22 mouse cellular contexts compared by ENCODE assay signal in the genomic region with DNA sequence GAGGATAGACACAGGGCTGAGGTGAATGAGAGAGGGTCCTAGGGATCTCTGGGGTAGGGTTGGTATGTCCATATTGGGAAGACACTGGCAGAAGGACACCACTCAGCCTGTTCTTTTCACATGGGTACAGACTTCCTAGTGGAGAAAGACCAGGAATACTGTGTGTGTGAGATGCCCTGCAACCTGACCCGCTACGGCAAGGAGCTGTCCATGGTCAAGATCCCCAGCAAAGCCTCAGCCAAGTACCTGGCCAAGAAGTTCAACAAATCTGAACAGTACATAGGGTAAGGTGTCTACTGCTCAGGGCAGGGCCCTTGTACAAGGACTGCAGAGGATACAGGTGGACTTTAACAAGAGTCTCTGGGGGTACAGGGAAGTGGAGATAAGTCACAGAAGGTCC. TPM values are rescaled to one million over a fixed set of nuclear protein-coding genes. Genes with fewer than 3 reads are reported as not detected.
DNase-seq lines count a peak whose midpoint lies in the region; ATAC-seq lines count a peak whose summit lies in the region.
"Had no signal": no experiment of that assay in that cellular context is flagged by ENCODE, and none has a peak within 500 bp of the region (broad histone marks: within the 10 kb centered on the region; RNA-seq: fewer than 3 reads in every experiment).

No protein-coding gene starts in this region.

- DNase-seq in kidney, postnatal 10 days: peak; percentile 45
- DNase-seq in kidney, adult 18-20 months: no peak
- DNase-seq in NIH3T3 (ENCODE audit: low read depth): peak; percentile 40
- peak; percentile 50 for DNase-seq in embryonic facial prominence, embryonic 11.5 days (ENCODE audit: low spot score)
- DNase-seq in frontal cortex, postnatal 14 days (ENCODE audit: low spot score in 2 of 2): no peak
- no peak for DNase-seq in T-cell, adult 2 months (ENCODE audit: low spot score)
- DNase-seq: adrenal gland, postnatal 25 days; cerebellum, adult 18-20 months; cerebellum, adult 9-11 months; cerebellum, postnatal 36 days; embryo, embryonic 11 days; forebrain, postnatal 0 days; gastrocnemius, postnatal 10 days; heart, adult 2 months had no signal

- no peak overlapping the region for H3K4me3 ChIP-seq in embryonic facial prominence, embryonic 11.5 days (ENCODE audit: low read depth, low read length)
- H3K4me3 ChIP-seq: embryonic facial prominence, embryonic 13.5 days; forebrain, embryonic 12.5 days; heart, adult 2 months; heart, embryonic 15.5 days; hindbrain, embryonic 10.5 days; intestine, embryonic 15.5 days had no signal

- H3K9me3 ChIP-seq in embryonic facial prominence, embryonic 11.5 days (replicated peaks; ENCODE audit: control insufficient read depth, low read length): no peaks in the 10 kb centered on the region
- H3K9me3 ChIP-seq: embryonic facial prominence, embryonic 13.5 days; forebrain, embryonic 12.5 days; heart, embryonic 15.5 days; hindbrain, embryonic 10.5 days; intestine, embryonic 15.5 days had no signal

- WGBS in embryonic facial prominence, embryonic 11.5 days: 11% methylated on average over 2 of the region's 2 CpGs

- H3K27ac ChIP-seq in embryonic facial prominence, embryonic 11.5 days (replicated peaks; ENCODE audit: low read depth, low read length): no peak overlapping the region
- H3K27ac ChIP-seq: embryonic facial prominence, embryonic 13.5 days; forebrain, embryonic 12.5 days; heart, adult 2 months; heart, embryonic 15.5 days; hindbrain, embryonic 10.5 days; hindbrain, embryonic 14.5 days; intestine, embryonic 15.5 days had no signal

- H3K4me2 ChIP-seq in embryonic facial prominence, embryonic 11.5 days (ENCODE audit: low read depth, low read length): no peak overlapping the region
- H3K4me2 ChIP-seq: embryonic facial prominence, embryonic 13.5 days; forebrain, embryonic 12.5 days; heart, embryonic 11.5 days; heart, embryonic 15.5 days; hindbrain, embryonic 14.5 days; intestine, embryonic 15.5 days had no signal

- no peaks in the 10 kb centered on the region for H3K4me1 ChIP-seq in embryonic facial prominence, embryonic 11.5 days (ENCODE audit: control insufficient read depth, insufficient read depth, low read length)

- H3K36me3 ChIP-seq in embryonic facial prominence, embryonic 11.5 days (replicated peaks; ENCODE audit: control insufficient read depth, insufficient read depth, low read depth, low read length): no peaks in the 10 kb centered on the region
- H3K36me3 ChIP-seq: embryonic facial prominence, embryonic 13.5 days; forebrain, embryonic 12.5 days; heart, embryonic 15.5 days; intestine, embryonic 15.5 days had no signal

- no peak for ATAC-seq in embryonic facial prominence, embryonic 11.5 days (replicated peaks; ENCODE audit: insufficient number of reproducible peaks, low FRiP score, low TSS enrichment, low read depth)
- ATAC-seq: activated CD4-positive, CD25-positive, alpha-beta regulatory T cell, adult 4 months; forebrain, postnatal 0 days; intestine, embryonic 15.5 days had no signal

- no peak overlapping the region for H3K9ac ChIP-seq in embryonic facial prominence, embryonic 11.5 days (replicated peaks; ENCODE audit: low read length)
- H3K9ac ChIP-seq: embryonic facial prominence, embryonic 13.5 days; forebrain, embryonic 12.5 days; forebrain, postnatal 0 days; heart, embryonic 15.5 days; hindbrain, embryonic 14.5 days; intestine, embryonic 15.5 days had no signal

- H3K27me3 ChIP-seq in embryonic facial prominence, embryonic 11.5 days (ENCODE audit: control insufficient read depth, insufficient read depth, low read length): no peaks in the 10 kb centered on the region; the same call in 1 of the 2 replicates

RNA-seq across cellular contexts. Expression of a gene that starts 4.6 kb away (rescaled TPM):
- polyA plus RNA-seq in embryonic facial prominence, embryonic 11.5 days (2014; fragmentation: Nextera tagmentation; extraction: Ambion mirVana): 66.8 and 81.1 TPM in 2 replicates

RNA-seq across cellular contexts. Expression of a gene that starts 8.0 kb away (rescaled TPM):
- polyA plus RNA-seq in embryonic facial prominence, embryonic 11.5 days (2014; fragmentation: Nextera tagmentation; extraction: Ambion mirVana): not detected in 2 replicates
- polyA plus RNA-seq: activated CD4-positive, CD25-positive, alpha-beta regulatory T cell, adult 4 months; embryonic facial prominence, embryonic 13.5 days; forebrain, embryonic 12.5 days; forebrain, postnatal 0 days; heart, adult 2 months; heart, embryonic 11.5 days; heart, embryonic 15.5 days; hindbrain, embryonic 10.5 days; hindbrain, embryonic 14.5 days; intestine, embryonic 15.5 days had no signal

RNA-seq across cellular contexts. Expression of a gene that starts 20.0 kb away (rescaled TPM):
- 0.10 and 0.18 TPM in 2 replicates for polyA plus RNA-seq in embryonic facial prominence, embryonic 11.5 days (2014; fragmentation: Nextera tagmentation; extraction: Ambion mirVana)

RNA-seq across cellular contexts. Expression of a gene that starts 27.1 kb away (rescaled TPM):
- polyA plus RNA-seq in embryonic facial prominence, embryonic 11.5 days (2014; fragmentation: Nextera tagmentation; extraction: Ambion mirVana): 2.6 and 4.1 TPM in 2 replicates

RNA-seq across cellular contexts. Expression of a gene that starts 28.1 kb away (rescaled TPM):
- polyA plus RNA-seq in embryonic facial prominence, embryonic 11.5 days (2014; fragmentation: Nextera tagmentation; extraction: Ambion mirVana): 122 and 152 TPM in 2 replicates

Comparison
In these comparisons a context has a peak if more than half of its experiments do, and no peak if none do; other contexts are left out.
1. DNase-seq: peak in kidney, postnatal 10 days (single experiment), NIH3T3 (single experiment) and embryonic facial prominence, embryonic 11.5 days (single experiment); none in kidney, adult 18-20 months (single experiment), frontal cortex, postnatal 14 days (0 of 2) and T-cell, adult 2 months (single experiment).